Mouse (Mus musculus) ES-Bruce4 (cell line): ENCODE results near the gene Fbxo5. TPM values are rescaled to one million over a fixed set of nuclear protein-coding genes. Genes with fewer than 3 reads are reported as not detected.

Experiments used
- H3K27ac ChIP-seq: 2 replicates; pipeline ENCODE4 v1.5.1; 2012; ENCODE audit warnings: low read length, inconsistent platforms; ENCODE audit not compliant: insufficient read depth
- H3K27me3 ChIP-seq: 2 replicates; pipeline ENCODE4 v1.6.1; 2012; ENCODE audit warnings: mild to moderate bottlenecking, low read length, inconsistent platforms; ENCODE audit not compliant: control insufficient read depth, poor library complexity, insufficient read depth, severe bottlenecking
- H3K36me3 ChIP-seq: 2 replicates; pipeline ENCODE4 v1.6.1; 2012; ENCODE audit warnings: inconsistent platforms, mild to moderate bottlenecking, low read length, moderate library complexity; ENCODE audit not compliant: control insufficient read depth, poor library complexity, insufficient read depth, severe bottlenecking
- H3K4me1 ChIP-seq: one replicate; pipeline ENCODE4 v1.8.1; 2011; ENCODE audit warnings: low read length; ENCODE audit not compliant: control insufficient read depth, insufficient read depth
- H3K4me3 ChIP-seq: 2 replicates; pipeline ENCODE4 v1.5.1; 2011; ENCODE audit warnings: low read depth, mild to moderate bottlenecking, low read length
- H3K9ac ChIP-seq: 2 replicates; pipeline ENCODE4 v1.6.1; 2012; ENCODE audit warnings: low read depth, mild to moderate bottlenecking, inconsistent platforms; ENCODE audit not compliant: poor library complexity, severe bottlenecking
- H3K9me3 ChIP-seq: replicated peaks from 2 replicates; pipeline ENCODE4 v1.6.1; 2012; ENCODE audit warnings: mild to moderate bottlenecking, low read length, inconsistent platforms; ENCODE audit not compliant: control insufficient read depth, poor library complexity, insufficient read depth, severe bottlenecking
- CTCF ChIP-seq: IDR thresholded peaks from one replicate; pipeline ENCODE4 v1.8.1; 2011; ENCODE audit warnings: low read depth, low read length
- EP300 ChIP-seq: IDR thresholded peaks from 2 replicates; pipeline ENCODE4 v1.6.1; 2011; ENCODE audit warnings: low read depth, low read length; ENCODE audit not compliant: insufficient read depth
- POLR2A ChIP-seq: IDR thresholded peaks from one replicate; pipeline ENCODE4 v1.8.1; 2011; ENCODE audit warnings: low read length; ENCODE audit not compliant: insufficient read depth
- polyA plus RNA-seq: library from polyadenylated mRNA; stranded (reverse); fragments of >200 nt; gene quantifications from 2 replicates; pipeline ENCODE4 v1.2.4, GENCODE M21; 2011; ENCODE audit warnings: low read depth; ENCODE audit not compliant: missing spikeins, insufficient read depth, insufficient read length

Fbxo5 gene
- polyA plus RNA-seq, 1 experiment, result 90.1 TPM

DNA sequence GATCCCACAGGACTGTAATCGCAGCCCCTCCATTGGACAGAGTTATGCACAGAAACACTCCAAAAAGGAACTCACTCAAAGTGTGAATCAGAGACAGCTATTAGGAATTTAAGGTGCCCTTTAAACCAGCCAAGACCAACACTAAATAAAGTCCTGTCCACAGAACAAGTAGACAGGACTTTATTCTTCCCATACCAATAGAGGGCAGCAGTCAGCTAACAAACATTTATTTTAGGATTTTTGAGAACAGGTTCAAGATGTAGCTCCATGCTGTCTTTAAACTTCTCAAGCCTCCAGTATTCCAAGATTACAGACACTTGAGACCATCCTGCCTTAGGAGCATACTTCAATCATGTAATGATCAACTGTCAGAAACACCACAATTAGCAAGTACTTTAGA is 4.9 kb downstream of the Fbxo5 start:
- H3K4me1 ChIP-seq, result no peaks in the 10 kb centered on the region
- H3K9me3 ChIP-seq, result 0 out of 2 replicates have a peak, but pooled peaks cover 3% of the 10 kb centered on the region
- peaks cover 50% of the 10 kb centered on the region for H3K36me3 ChIP-seq
- H3K4me3 ChIP-seq, result no peak overlapping the region
- H3K9ac ChIP-seq, result no peak overlapping the region
- H3K27ac ChIP-seq, result no peak overlapping the region
- no peaks in the 10 kb centered on the region for H3K27me3 ChIP-seq
- TF ChIP-seq POLR2A, result no peak
- TF ChIP-seq CTCF, result no peak
- TF ChIP-seq EP300, result no peak

DNA sequence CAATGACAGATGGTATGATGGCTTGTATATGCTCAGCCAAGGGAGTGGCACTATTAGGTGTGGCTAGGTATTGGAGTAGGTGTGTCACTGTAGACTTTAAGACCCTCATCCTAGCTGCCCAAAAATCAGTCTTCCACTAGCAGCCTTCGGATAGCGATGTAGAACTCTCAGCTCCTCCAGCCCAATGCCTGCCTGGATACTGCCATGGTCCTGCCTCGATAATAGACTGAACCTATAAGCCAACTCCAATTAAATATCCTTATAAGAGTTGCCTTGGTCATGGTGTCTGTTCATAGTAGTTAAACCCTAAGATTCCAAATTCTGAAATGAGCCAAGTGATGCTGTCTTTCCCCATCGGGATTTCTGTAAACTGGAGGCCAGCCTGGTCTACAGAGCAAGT is 7.3 kb downstream of the Fbxo5 start:
- Histone ChIP-seq H3K36me3 (peaks cover 44% of the 10 kb centered on the region), H3K9ac (no peak overlapping the region), H3K4me3 (no peak overlapping the region), H3K27me3 (no peaks in the 10 kb centered on the region), H3K27ac (no peak overlapping the region), H3K9me3 (0 out of 2 replicates have a peak, but pooled peaks cover 3% of the 10 kb centered on the region), H3K4me1 (no peaks in the 10 kb centered on the region)
- no peak for TF ChIP-seq POLR2A
- TF ChIP-seq CTCF, result no peak
- no peak for TF ChIP-seq EP300

DNA sequence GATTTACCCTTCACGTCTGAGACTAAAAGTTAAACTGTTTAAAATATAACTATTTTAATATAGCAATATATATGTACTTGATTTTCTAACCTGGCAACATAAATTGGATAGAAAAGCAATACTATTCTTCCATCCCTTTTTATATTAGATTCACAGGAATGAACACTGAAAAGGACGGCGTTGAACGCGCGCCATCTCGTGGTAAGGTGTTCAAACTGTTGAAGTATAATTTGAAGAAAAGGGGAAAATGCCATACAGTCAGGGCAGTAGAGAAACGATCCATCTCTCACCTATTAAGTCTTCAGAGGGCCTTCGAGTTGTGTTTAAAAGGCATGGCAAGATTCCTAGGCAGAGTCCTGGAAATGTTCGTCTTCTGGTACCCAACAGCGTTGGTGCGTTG is 14.7 kb downstream of the Fbxo5 start:
- Histone ChIP-seq H3K4me1 (no peaks in the 10 kb centered on the region), H3K27me3 (no peaks in the 10 kb centered on the region), H3K36me3 (no peaks in the 10 kb centered on the region), H3K27ac (no peak overlapping the region), H3K9me3 (no peaks in the 10 kb centered on the region), H3K4me3 (no peak overlapping the region), H3K9ac (no peak overlapping the region)
- no peak for TF ChIP-seq CTCF
- no peak for TF ChIP-seq POLR2A
- TF ChIP-seq EP300, result no peak

DNA sequence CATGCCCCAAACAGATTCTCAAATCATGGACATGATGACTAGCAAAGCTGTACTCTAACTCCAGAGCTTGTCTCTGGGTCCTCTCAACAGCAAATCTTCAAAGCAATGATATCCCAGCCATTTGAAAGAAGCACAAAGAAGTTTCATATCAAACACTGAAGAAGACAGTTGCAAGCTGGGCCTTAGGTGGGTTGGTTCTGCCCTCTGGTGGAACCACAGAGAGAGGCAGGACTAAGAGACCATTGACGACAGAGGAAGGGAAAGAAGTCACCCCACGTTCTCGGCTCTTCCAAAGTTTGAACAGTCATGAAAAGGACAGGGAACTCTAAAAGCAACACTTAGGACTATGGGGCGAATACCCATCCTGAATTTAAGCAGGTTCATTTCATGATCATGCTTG is 18.5 kb downstream of the Fbxo5 start:
- Histone ChIP-seq H3K9ac (no peak overlapping the region), H3K27me3 (no peaks in the 10 kb centered on the region), H3K9me3 (no peaks in the 10 kb centered on the region), H3K4me1 (no peaks in the 10 kb centered on the region), H3K27ac (no peak overlapping the region), H3K36me3 (no peaks in the 10 kb centered on the region), H3K4me3 (no peak overlapping the region)
- TF ChIP-seq POLR2A, result no peak
- peak; percentile 80 for TF ChIP-seq CTCF

Other genes starting within 250 kb of the Fbxo5 start
- gene Myct1, start 211.8 kb downstream of the Fbxo5 start, polyA plus RNA-seq, result not detected in 2 replicates
- 0.39 TPM in 1 of 2 replicates, not detected in the other for gene Vip, start 166.4 kb downstream of the Fbxo5 start, polyA plus RNA-seq
- 11.2 and 12.0 TPM in 2 replicates for gene Mtrf1l, start 18.3 kb upstream of the Fbxo5 start, polyA plus RNA-seq
- 8.4 and 9.4 TPM in 2 replicates for gene Rgs17, start 116.8 kb upstream of the Fbxo5 start, polyA plus RNA-seq